Mouse (Mus musculus): Measurements from ENCODE around the gene Ppip5k2. TPM values are rescaled to one million over a fixed set of nuclear protein-coding genes. Genes with fewer than 3 reads are reported as not detected.
A peak's percentile ranks its signal among the peaks of the same experiment; 100 is the strongest.

Gene Ppip5k2
- polyA plus RNA-seq, 1 experiment = 8.2 TPM

GRCm38 (mm10) chr1:97704646-97705045 is 65.6 kb downstream of the Ppip5k2 start:
- TF ChIP-seq POLR2A (IDR thresholded peaks at IDR 0.05; ENCODE audit: control insufficient read depth, extremely low read depth, insufficient read depth, low read length, poor library complexity) (no peak), CTCF (IDR thresholded peaks at IDR 0.05; ENCODE audit: borderline replicate concordance, control insufficient read depth, extremely low read depth, insufficient read depth, low read length, poor library complexity) (no peak)
- no peak overlapping the region for H3K27ac ChIP-seq (ENCODE audit: control insufficient read depth, insufficient read depth, low read length)

GRCm38 (mm10) chr1:97698956-97699570 is 71.1 kb downstream of the Ppip5k2 start:
- no peak for TF ChIP-seq CTCF (IDR thresholded peaks at IDR 0.05; ENCODE audit: borderline replicate concordance, control insufficient read depth, extremely low read depth, insufficient read depth, low read length, poor library complexity)
- TF ChIP-seq POLR2A (IDR thresholded peaks at IDR 0.05; ENCODE audit: control insufficient read depth, extremely low read depth, insufficient read depth, low read length, poor library complexity) = no peak
- 47% methylated on average over 11 of the region's 11 CpGs for WGBS

More at GRCm38 (mm10) chr1:97704646-97705045, 65.6 kb downstream of the Ppip5k2 start:
- H3K4me1 ChIP-seq (replicated peaks; ENCODE audit: control insufficient read depth, insufficient read depth, low read length) = no peaks in the 10 kb centered on the region
- WGBS = 100% methylated on average over 1 of the region's 1 CpGs
- DNase-seq = no peak
- no peak overlapping the region for H3K4me3 ChIP-seq (ENCODE audit: control insufficient read depth, insufficient read depth, low read length)
- H3K27me3 ChIP-seq (ENCODE audit: control insufficient read depth, insufficient read depth, low read length) = no peaks in the 10 kb centered on the region
- peaks cover 12% of the 10 kb centered on the region for H3K36me3 ChIP-seq (ENCODE audit: control insufficient read depth, insufficient read depth, low read length)

GRCm38 (mm10) chr1:97697273-97697672 is 72.9 kb downstream of the Ppip5k2 start:
- H3K36me3 ChIP-seq (ENCODE audit: control insufficient read depth, insufficient read depth, low read length) = no peaks in the 10 kb centered on the region
- no peak for DNase-seq
- H3K27me3 ChIP-seq (ENCODE audit: control insufficient read depth, insufficient read depth, low read length) = no peaks in the 10 kb centered on the region
- WGBS = 97% methylated on average over 1 of the region's 1 CpGs
- H3K27ac ChIP-seq (ENCODE audit: control insufficient read depth, insufficient read depth, low read length) = no peak overlapping the region
- H3K4me1 ChIP-seq (replicated peaks; ENCODE audit: control insufficient read depth, insufficient read depth, low read length) = no peaks in the 10 kb centered on the region
- TF ChIP-seq CTCF (IDR thresholded peaks at IDR 0.05; ENCODE audit: borderline replicate concordance, control insufficient read depth, extremely low read depth, insufficient read depth, low read length, poor library complexity) (no peak), POLR2A (IDR thresholded peaks at IDR 0.05; ENCODE audit: control insufficient read depth, extremely low read depth, insufficient read depth, low read length, poor library complexity) (no peak)
- no peak overlapping the region for H3K4me3 ChIP-seq (ENCODE audit: control insufficient read depth, insufficient read depth, low read length)

More at GRCm38 (mm10) chr1:97698956-97699570, 71.1 kb downstream of the Ppip5k2 start:
- no peaks in the 10 kb centered on the region for H3K4me1 ChIP-seq (replicated peaks; ENCODE audit: control insufficient read depth, insufficient read depth, low read length)
- no peaks in the 10 kb centered on the region for H3K36me3 ChIP-seq (ENCODE audit: control insufficient read depth, insufficient read depth, low read length)
- H3K4me3 ChIP-seq (ENCODE audit: control insufficient read depth, insufficient read depth, low read length) = no peak overlapping the region
- no peak for DNase-seq
- H3K27me3 ChIP-seq (ENCODE audit: control insufficient read depth, insufficient read depth, low read length) = no peaks in the 10 kb centered on the region
- H3K27ac ChIP-seq (ENCODE audit: control insufficient read depth, insufficient read depth, low read length) = no peak overlapping the region

- no peak for DNase-seq
- Histone ChIP-seq H3K36me3 (ENCODE audit: control insufficient read depth, insufficient read depth, low read length) (no peaks in the 10 kb centered on the region), H3K4me3 (ENCODE audit: control insufficient read depth, insufficient read depth, low read length) (no peak overlapping the region), H3K27me3 (ENCODE audit: control insufficient read depth, insufficient read depth, low read length) (no peaks in the 10 kb centered on the region), H3K4me1 (replicated peaks; ENCODE audit: control insufficient read depth, insufficient read depth, low read length) (no peaks in the 10 kb centered on the region), H3K27ac (ENCODE audit: control insufficient read depth, insufficient read depth, low read length) (no peak overlapping the region)
- TF ChIP-seq POLR2A (IDR thresholded peaks at IDR 0.05; ENCODE audit: control insufficient read depth, extremely low read depth, insufficient read depth, low read length, poor library complexity) (no peak), CTCF (IDR thresholded peaks at IDR 0.05; ENCODE audit: borderline replicate concordance, control insufficient read depth, extremely low read depth, insufficient read depth, low read length, poor library complexity) (no peak)
These were observed 76.4 kb downstream of the Ppip5k2 start for GRCm38 (mm10) chr1:97693825-97694224.

- WGBS = 10% methylated on average over 3 of the region's 3 CpGs
- peak; percentile 64 for DNase-seq
- no peaks in the 10 kb centered on the region for H3K4me1 ChIP-seq (replicated peaks; ENCODE audit: control insufficient read depth, insufficient read depth, low read length)
These were observed 81.5 kb downstream of the Ppip5k2 start for GRCm38 (mm10) chr1:97688756-97689155.

GRCm38 (mm10) chr1:97676526-97677177 is 93.6 kb downstream of the Ppip5k2 start:
- WGBS = 61% methylated on average over 4 of the region's 4 CpGs
- H3K36me3 ChIP-seq (ENCODE audit: control insufficient read depth, insufficient read depth, low read length) = no peaks in the 10 kb centered on the region
- H3K27me3 ChIP-seq (ENCODE audit: control insufficient read depth, insufficient read depth, low read length) = no peaks in the 10 kb centered on the region
- TF ChIP-seq CTCF (IDR thresholded peaks at IDR 0.05; ENCODE audit: borderline replicate concordance, control insufficient read depth, extremely low read depth, insufficient read depth, low read length, poor library complexity) (no peak), POLR2A (IDR thresholded peaks at IDR 0.05; ENCODE audit: control insufficient read depth, extremely low read depth, insufficient read depth, low read length, poor library complexity) (no peak)
- H3K27ac ChIP-seq (ENCODE audit: control insufficient read depth, insufficient read depth, low read length) = no peak overlapping the region
- no peaks in the 10 kb centered on the region for H3K4me1 ChIP-seq (replicated peaks; ENCODE audit: control insufficient read depth, insufficient read depth, low read length)
- no peak for DNase-seq
- H3K4me3 ChIP-seq (ENCODE audit: control insufficient read depth, insufficient read depth, low read length) = no peak overlapping the region

More at GRCm38 (mm10) chr1:97688756-97689155, 81.5 kb downstream of the Ppip5k2 start:
- TF ChIP-seq CTCF (IDR thresholded peaks at IDR 0.05; ENCODE audit: borderline replicate concordance, control insufficient read depth, extremely low read depth, insufficient read depth, low read length, poor library complexity) = no peak
- no peak for TF ChIP-seq POLR2A (IDR thresholded peaks at IDR 0.05; ENCODE audit: control insufficient read depth, extremely low read depth, insufficient read depth, low read length, poor library complexity)
- H3K27me3 ChIP-seq (ENCODE audit: control insufficient read depth, insufficient read depth, low read length) = no peaks in the 10 kb centered on the region
- no peak overlapping the region for H3K4me3 ChIP-seq (ENCODE audit: control insufficient read depth, insufficient read depth, low read length)
- no peak overlapping the region for H3K27ac ChIP-seq (ENCODE audit: control insufficient read depth, insufficient read depth, low read length)
- no peaks in the 10 kb centered on the region for H3K36me3 ChIP-seq (ENCODE audit: control insufficient read depth, insufficient read depth, low read length)
